Mouse (Mus musculus) stomach, embryonic 14.5 days (tissue): ENCODE results near the gene Prune2. TPM values are rescaled to one million over a fixed set of nuclear protein-coding genes. Genes with fewer than 3 reads are reported as not detected.

Source experiments
- ATAC-seq: fragments of 200-750 bp; cut with Nextera tagmentation; 2 replicates; pipeline ENCODE4 v1.8.0; 2017; ENCODE audit warnings: low read depth, moderate TSS enrichment; ENCODE audit not compliant: insufficient number of reproducible peaks, insufficient read depth, low FRiP score
- H3K27ac ChIP-seq: fragments of 300-500 bp; sonication (generic); 2 replicates; pipeline ENCODE4 v1.5.1; 2014; ENCODE audit warnings: mild to moderate bottlenecking, low read length, moderate library complexity, mixed read lengths
- H3K27me3 ChIP-seq: fragments of 300-500 bp; sonication (generic); 2 replicates; pipeline ENCODE4 v1.6.1; 2014; ENCODE audit warnings: low read length, control low read depth, mixed read lengths; ENCODE audit not compliant: control insufficient read depth, insufficient read depth
- H3K36me3 ChIP-seq: fragments of 300-500 bp; sonication (generic); 2 replicates; pipeline ENCODE4 v1.6.1; 2014; ENCODE audit warnings: mild to moderate bottlenecking, control low read depth, low read length, moderate library complexity, mixed read lengths; ENCODE audit not compliant: control insufficient read depth, insufficient read depth
- H3K4me1 ChIP-seq: fragments of 300-500 bp; sonication (generic); 2 replicates; pipeline ENCODE4 v1.6.1; 2014; ENCODE audit warnings: low read length, control low read depth, mixed read lengths; ENCODE audit not compliant: control insufficient read depth, insufficient read depth
- H3K4me2 ChIP-seq: fragments of 300-500 bp; sonication (generic); replicated peaks from 2 replicates; pipeline ENCODE4 v1.6.1; 2014; ENCODE audit warnings: low read depth, low read length, control low read depth
- H3K4me3 ChIP-seq: fragments of 300-500 bp; sonication (generic); 2 replicates; pipeline ENCODE4 v1.5.1; 2014; ENCODE audit warnings: low read depth, low read length, control low read depth
- H3K9ac ChIP-seq: fragments of 300-500 bp; sonication (generic); replicated peaks from 2 replicates; pipeline ENCODE4 v1.6.1; 2014; ENCODE audit warnings: low read depth, mild to moderate bottlenecking, control low read depth, low read length, moderate library complexity, mixed read lengths
- H3K9me3 ChIP-seq: fragments of 300-500 bp; sonication (generic); 2 replicates; pipeline ENCODE4 v1.6.1; 2016; ENCODE audit warnings: low read depth, low read length, control low read depth; ENCODE audit not compliant: control insufficient read depth
- WGBS: fragments of 180-500 bp; shearing (Covaris S2); extraction: QIAGEN DNeasy Blood & Tissue Kit; methylation state at CpG from one replicate; pipeline ENCODE4 v1.1.7; 2014; 5-methylcytosine and 5-hydroxymethylcytosine counted together
- polyA plus RNA-seq: library from polyadenylated mRNA; unstranded; fragments of >200 nt; fragmentation: Nextera tagmentation; extraction: Ambion mirVana; gene quantifications from 2 replicates; pipeline ENCODE4 v1.2.1, GENCODE M21; 2014

The Prune2 gene
- polyA plus RNA-seq, 1 experiment from 2014 or later = 3.0 TPM

DNA sequence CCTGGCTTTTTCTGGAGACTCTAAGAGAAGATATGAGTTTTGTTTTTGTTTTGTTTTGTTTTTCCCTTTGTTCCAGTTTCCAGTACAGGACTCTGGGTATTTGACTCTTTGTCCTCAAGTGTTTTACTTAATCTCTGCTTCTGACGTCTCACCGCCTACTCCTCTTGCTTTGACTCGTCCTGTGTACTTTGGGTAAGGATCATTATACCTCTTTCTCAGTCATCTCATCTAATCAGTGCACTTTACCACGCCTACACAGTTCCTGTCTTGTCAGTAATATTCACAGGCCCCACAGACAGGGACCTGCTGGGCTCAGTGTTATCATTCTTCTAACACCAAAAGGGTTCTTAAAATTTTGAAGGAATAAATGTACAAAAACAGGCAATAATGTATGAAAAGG is 312.8 kb downstream of the Prune2 start:
- Histone ChIP-seq H3K9ac (no peak overlapping the region), H3K4me3 (no peak overlapping the region), H3K9me3 (no peaks in the 10 kb centered on the region), H3K36me3 (no peaks in the 10 kb centered on the region), H3K4me1 (0 out of 2 replicates have a peak, but pooled peaks cover 2% of the 10 kb centered on the region), H3K27me3 (no peaks in the 10 kb centered on the region), H3K4me2 (no peak overlapping the region), H3K27ac (no peak overlapping the region)
- no peak for ATAC-seq
- 76% methylated on average over 4 of the region's 4 CpGs for WGBS

DNA sequence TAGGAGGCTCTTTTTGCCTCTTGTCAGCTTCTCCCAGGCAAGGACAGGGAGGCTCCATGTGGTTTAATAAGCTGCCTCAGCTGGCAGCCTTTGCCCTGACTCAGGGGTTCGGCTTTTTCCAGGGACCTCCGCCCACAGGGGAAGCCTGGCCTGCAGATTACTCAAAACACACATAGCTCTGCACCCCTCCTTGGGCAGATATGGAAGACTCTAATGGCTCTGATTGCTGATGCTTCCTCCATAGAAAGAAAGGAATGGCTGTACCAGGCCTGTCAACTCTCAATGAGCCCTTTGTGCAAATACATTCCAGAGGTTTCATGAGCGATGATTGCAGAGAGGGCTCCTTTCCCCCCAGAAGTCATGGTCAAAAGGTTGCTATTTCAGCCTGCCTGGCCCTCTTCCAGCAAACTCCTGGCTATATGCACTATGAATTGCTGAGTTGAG is 315.3 kb downstream of the Prune2 start:
- Histone ChIP-seq H3K4me1 (0 out of 2 replicates have a peak, but pooled peaks cover 2% of the 10 kb centered on the region), H3K27ac (peak overlapping the region; percentile 24; the same call in 1 of the 2 replicates), H3K9me3 (no peaks in the 10 kb centered on the region), H3K4me2 (no peak overlapping the region), H3K36me3 (no peaks in the 10 kb centered on the region), H3K4me3 (no peak overlapping the region), H3K9ac (no peak overlapping the region), H3K27me3 (no peaks in the 10 kb centered on the region)
- WGBS = 24% methylated on average over 3 of the region's 3 CpGs
- ATAC-seq = peak; percentile 61; the same call in 1 of the 2 replicates

DNA sequence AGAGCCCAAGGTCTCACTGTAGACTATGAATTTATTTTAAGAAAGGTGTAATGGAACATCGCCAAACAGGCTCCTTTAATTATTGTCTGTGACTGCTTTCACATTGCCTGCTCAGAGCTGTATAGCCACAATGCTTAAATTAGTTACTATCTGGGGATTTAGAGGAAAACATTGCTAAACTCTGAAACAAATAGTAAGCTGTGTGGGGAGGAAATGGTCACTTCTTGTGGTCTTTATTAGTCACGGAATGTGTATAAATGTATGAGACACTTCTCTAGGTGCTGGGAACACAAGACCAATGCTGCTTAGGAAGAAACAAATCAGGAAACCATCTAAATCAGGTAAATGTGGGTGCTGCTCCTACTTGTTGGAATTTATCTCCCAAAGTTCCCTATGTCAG is 317.1 kb downstream of the Prune2 start:
- H3K27me3 ChIP-seq = no peaks in the 10 kb centered on the region
- 80% methylated on average over 2 of the region's 2 CpGs for WGBS
- no peak overlapping the region for H3K9ac ChIP-seq
- no peak overlapping the region for H3K27ac ChIP-seq
- 0 out of 2 replicates have a peak, but pooled peaks cover 2% of the 10 kb centered on the region for H3K4me1 ChIP-seq
- no peak overlapping the region for H3K4me3 ChIP-seq
- no peaks in the 10 kb centered on the region for H3K9me3 ChIP-seq
- ATAC-seq = no peak
- no peaks in the 10 kb centered on the region for H3K36me3 ChIP-seq
- no peak overlapping the region for H3K4me2 ChIP-seq

Other genes starting within 250 kb of the Prune2 start
- gene Vps13a, start 175.2 kb upstream of the Prune2 start, polyA plus RNA-seq = 17.4 and 20.8 TPM in 2 replicates
- not detected in 2 replicates for gene Foxb2, start 82.3 kb upstream of the Prune2 start, polyA plus RNA-seq